Mouse (Mus musculus) hindbrain, embryonic 14.5 days (tissue): ENCODE results near the gene Epb41l2. TPM values are rescaled to one million over a fixed set of nuclear protein-coding genes. Genes with fewer than 3 reads are reported as not detected.

Source experiments
- ATAC-seq: fragments of 200-750 bp; cut with Nextera tagmentation; 2 replicates; pipeline ENCODE4 v1.8.0; 2017; ENCODE audit warnings: moderate number of reproducible peaks, mild to moderate bottlenecking, moderate TSS enrichment, moderate library complexity; ENCODE audit not compliant: low FRiP score
- DNase-seq: peaks from one replicate; pipeline ENCODE4 v3.0.0-alpha.2; 2015; ENCODE audit warnings: low spot score
- H3K27ac ChIP-seq: fragments of 300-500 bp; sonication (generic); 2 replicates; pipeline ENCODE4 v1.5.1; 2014; ENCODE audit warnings: mild to moderate bottlenecking, moderate library complexity
- H3K27me3 ChIP-seq: fragments of 300-500 bp; sonication (generic); 2 replicates; pipeline ENCODE4 v1.6.1; 2014; ENCODE audit warnings: mild to moderate bottlenecking, low read length, mixed read lengths; ENCODE audit not compliant: control insufficient read depth, insufficient read depth
- H3K36me3 ChIP-seq: fragments of 300-500 bp; sonication (generic); replicated peaks from 2 replicates; pipeline ENCODE4 v1.6.1; 2014; ENCODE audit not compliant: control insufficient read depth, insufficient read depth
- H3K4me1 ChIP-seq: fragments of 300-500 bp; sonication (generic); replicated peaks from 2 replicates; pipeline ENCODE4 v1.6.1; 2014; ENCODE audit warnings: antibody characterized with exemption, low read length, mixed read lengths; ENCODE audit not compliant: control insufficient read depth, insufficient read depth
- H3K4me2 ChIP-seq: fragments of 300-500 bp; sonication (generic); replicated peaks from 2 replicates; pipeline ENCODE4 v1.6.1; 2014; ENCODE audit warnings: mild to moderate bottlenecking, moderate library complexity
- H3K4me3 ChIP-seq: fragments of 300-500 bp; sonication (generic); replicated peaks from 2 replicates; pipeline ENCODE4 v1.5.1; 2014; ENCODE audit warnings: mild to moderate bottlenecking, low read length
- H3K9ac ChIP-seq: fragments of 300-500 bp; sonication (generic); 2 replicates; pipeline ENCODE4 v1.6.1; 2014
- H3K9me3 ChIP-seq: fragments of 300-500 bp; sonication (generic); 2 replicates; pipeline ENCODE4 v1.6.1; 2016; ENCODE audit warnings: low read length; ENCODE audit not compliant: control insufficient read depth
- WGBS: fragments of 180-500 bp; shearing (Covaris S2); extraction: QIAGEN DNeasy Blood & Tissue Kit; methylation state at CpG from one replicate; pipeline ENCODE4 v1.1.7; 2014; 5-methylcytosine and 5-hydroxymethylcytosine counted together
- polyA plus RNA-seq: library from polyadenylated mRNA; unstranded; fragments of >200 nt; fragmentation: Nextera tagmentation; extraction: Ambion mirVana; gene quantifications from 2 replicates; pipeline ENCODE4 v1.2.1, GENCODE M21; 2014

Gene Epb41l2
- polyA plus RNA-seq, 1 experiment from 2014 or later: 31.0 TPM

DNA sequence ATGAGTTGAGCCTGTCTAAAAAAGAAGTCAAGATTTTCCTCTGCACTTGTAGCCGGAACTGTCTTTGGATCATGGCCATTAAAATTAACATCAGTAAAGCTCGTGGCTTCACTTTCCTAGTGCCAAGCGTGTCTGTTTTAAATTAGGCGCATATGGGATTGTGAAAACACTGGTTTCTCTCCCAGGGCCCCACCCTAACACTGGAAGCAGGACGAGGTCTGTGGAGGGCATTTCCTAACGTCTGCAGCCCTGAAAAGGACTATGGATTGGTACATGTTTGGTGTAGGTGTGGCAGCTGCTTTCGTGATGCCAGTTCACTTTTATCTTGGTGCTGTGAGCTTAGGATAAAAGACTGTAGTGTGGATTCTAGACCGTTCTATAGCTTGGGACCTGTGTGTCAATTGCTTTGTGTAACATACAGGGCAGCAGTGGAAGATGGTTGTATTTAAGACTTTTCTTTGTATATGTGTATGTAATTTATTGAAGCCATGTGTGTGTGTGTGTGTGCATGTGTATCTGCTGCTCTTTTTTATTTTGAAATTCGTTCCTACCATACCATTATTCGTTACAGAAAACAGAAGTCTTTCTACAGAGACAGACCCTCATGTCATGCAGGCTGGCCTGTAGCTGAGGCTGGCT lies 13.0 kb downstream of the Epb41l2 start:
- Histone ChIP-seq H3K4me3 (no peak overlapping the region), H3K4me2 (no peak overlapping the region)

DNA sequence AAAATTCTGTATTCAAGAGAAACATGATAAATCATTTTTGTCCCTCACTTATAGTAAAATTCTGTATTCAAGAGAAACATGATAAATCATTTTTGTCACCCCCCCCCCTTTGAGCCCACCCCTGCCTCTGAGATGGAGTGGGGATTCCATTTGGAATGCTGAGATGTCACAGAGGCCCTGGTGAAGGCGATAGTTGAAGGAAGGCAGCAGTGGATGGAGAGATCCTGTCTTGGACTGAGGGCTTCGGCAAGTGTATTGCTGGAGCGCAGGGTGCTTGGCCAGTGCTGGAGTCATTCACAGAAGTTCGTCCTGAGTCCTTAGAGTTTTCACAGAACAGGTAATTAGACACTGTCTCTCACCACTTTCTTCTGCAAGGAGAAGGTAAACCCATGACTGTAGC lies 15.4 kb downstream of the Epb41l2 start:
- no peak overlapping the region for H3K4me2 ChIP-seq
- no peak overlapping the region for H3K9ac ChIP-seq
- H3K9me3 ChIP-seq: no peaks in the 10 kb centered on the region
- no peaks in the 10 kb centered on the region for H3K36me3 ChIP-seq
- DNase-seq (no peak), ATAC-seq (no peak)
- H3K4me3 ChIP-seq: no peak overlapping the region
- H3K4me1 ChIP-seq: peaks cover 7% of the 10 kb centered on the region
- no peaks in the 10 kb centered on the region for H3K27me3 ChIP-seq
- H3K27ac ChIP-seq: no peak overlapping the region
- WGBS: 88% methylated on average over 4 of the region's 4 CpGs

More for the DNA sequence above, 13.0 kb downstream of the Epb41l2 start:
- H3K9me3 ChIP-seq: no peaks in the 10 kb centered on the region
- no peak for DNase-seq
- H3K9ac ChIP-seq: no peak overlapping the region
- no peak overlapping the region for H3K27ac ChIP-seq
- 50% methylated on average over 10 of the region's 10 CpGs for WGBS
- peaks cover 7% of the 10 kb centered on the region for H3K4me1 ChIP-seq
- no peaks in the 10 kb centered on the region for H3K27me3 ChIP-seq
- no peak for ATAC-seq
- no peaks in the 10 kb centered on the region for H3K36me3 ChIP-seq

DNA sequence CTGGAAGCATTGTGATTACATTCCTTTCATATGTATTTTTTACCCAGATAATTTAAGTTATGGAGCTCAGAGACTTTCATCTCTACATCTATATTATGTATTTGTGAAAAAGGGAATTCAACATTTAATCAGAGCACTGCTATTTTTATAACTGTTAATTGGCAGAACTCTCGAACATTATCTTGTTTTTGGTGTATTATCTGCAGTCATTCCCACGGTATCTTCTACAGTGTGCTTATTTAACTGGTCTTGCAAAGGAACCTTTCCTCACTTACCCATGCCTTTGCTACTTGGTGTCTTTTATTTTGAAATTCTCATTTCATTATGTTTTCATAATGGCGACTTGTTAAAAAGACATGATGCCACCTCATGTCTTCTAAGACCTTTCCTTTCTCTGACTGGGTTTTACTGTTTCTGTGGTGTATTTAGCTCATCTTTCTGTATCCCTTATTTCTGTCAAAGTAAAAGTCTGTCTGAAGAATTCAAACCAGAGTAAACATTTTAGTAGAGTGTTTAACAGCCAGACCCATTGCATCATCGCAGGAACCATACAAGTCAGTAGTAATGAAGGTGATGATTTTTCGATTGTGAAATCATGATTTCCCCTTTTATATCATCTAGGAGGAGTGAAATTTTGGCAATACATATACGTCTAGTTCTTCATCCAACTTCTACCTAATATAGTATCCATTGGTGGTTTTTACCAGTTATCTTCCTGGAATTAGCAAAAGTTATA lies 21.3 kb downstream of the Epb41l2 start:
- WGBS: 94% methylated on average over 6 of the region's 6 CpGs
- H3K9me3 ChIP-seq: no peaks in the 10 kb centered on the region
- no peaks in the 10 kb centered on the region for H3K36me3 ChIP-seq
- DNase-seq (no peak), ATAC-seq (no peak)
- H3K4me2 ChIP-seq: no peak overlapping the region
- H3K9ac ChIP-seq: no peak overlapping the region
- no peak overlapping the region for H3K4me3 ChIP-seq
- no peak overlapping the region for H3K27ac ChIP-seq
- H3K4me1 ChIP-seq: no peaks in the 10 kb centered on the region
- H3K27me3 ChIP-seq: no peaks in the 10 kb centered on the region

DNA sequence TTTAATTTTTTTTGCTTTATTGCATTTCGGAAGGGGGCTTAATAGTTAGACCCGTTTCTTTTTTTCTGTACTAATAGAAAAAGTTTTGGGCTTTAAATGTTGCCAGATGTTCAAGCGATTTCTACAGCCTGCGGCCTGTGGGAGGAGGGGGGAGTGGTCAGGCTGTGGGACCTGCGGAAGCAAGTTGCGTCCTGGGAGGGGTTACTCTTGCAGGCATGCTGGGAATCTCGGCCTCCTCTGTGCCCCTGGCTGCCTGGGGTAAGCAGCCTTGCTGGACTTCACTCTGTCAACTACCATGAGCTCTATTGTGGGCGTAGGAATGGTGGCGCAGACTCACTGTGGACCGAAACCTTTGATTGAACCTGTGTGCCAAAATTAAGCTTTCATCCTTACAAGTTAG lies 22.4 kb downstream of the Epb41l2 start:
- no peak overlapping the region for H3K4me3 ChIP-seq
- H3K36me3 ChIP-seq: no peaks in the 10 kb centered on the region
- 60% methylated on average over 10 of the region's 10 CpGs for WGBS
- H3K27me3 ChIP-seq: no peaks in the 10 kb centered on the region
- no peaks in the 10 kb centered on the region for H3K4me1 ChIP-seq
- no peaks in the 10 kb centered on the region for H3K9me3 ChIP-seq
- no peak for DNase-seq
- H3K27ac ChIP-seq: no peak overlapping the region
- no peak overlapping the region for H3K9ac ChIP-seq
- ATAC-seq: no peak
- H3K4me2 ChIP-seq: no peak overlapping the region

DNA sequence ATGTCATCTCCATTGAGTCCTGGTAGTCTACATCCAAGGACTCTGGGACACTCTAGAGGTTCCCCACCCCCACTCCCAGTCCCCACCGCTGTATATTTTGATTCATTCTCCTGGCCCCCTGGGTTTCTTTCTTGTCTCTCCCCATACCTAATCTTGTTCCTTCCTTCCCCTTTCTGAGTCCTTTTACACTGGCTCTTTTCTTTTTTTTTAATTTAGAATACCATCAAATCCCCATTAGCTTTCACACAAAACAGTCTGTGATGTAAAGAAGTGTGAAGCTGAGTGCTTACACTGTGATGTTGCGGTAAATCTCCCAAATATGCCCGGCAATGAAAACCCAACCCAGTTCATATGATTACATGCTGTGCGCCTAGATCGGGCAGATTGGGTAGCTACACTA lies 23.6 kb downstream of the Epb41l2 start:
- no peaks in the 10 kb centered on the region for H3K9me3 ChIP-seq
- H3K27ac ChIP-seq: no peak overlapping the region
- H3K4me1 ChIP-seq: no peaks in the 10 kb centered on the region
- 77% methylated on average over 5 of the region's 5 CpGs for WGBS
- H3K27me3 ChIP-seq: no peaks in the 10 kb centered on the region
- H3K4me3 ChIP-seq: no peak overlapping the region
- no peaks in the 10 kb centered on the region for H3K36me3 ChIP-seq
- no peak for DNase-seq
- no peak overlapping the region for H3K4me2 ChIP-seq
- H3K9ac ChIP-seq: no peak overlapping the region
- no peak for ATAC-seq

DNA sequence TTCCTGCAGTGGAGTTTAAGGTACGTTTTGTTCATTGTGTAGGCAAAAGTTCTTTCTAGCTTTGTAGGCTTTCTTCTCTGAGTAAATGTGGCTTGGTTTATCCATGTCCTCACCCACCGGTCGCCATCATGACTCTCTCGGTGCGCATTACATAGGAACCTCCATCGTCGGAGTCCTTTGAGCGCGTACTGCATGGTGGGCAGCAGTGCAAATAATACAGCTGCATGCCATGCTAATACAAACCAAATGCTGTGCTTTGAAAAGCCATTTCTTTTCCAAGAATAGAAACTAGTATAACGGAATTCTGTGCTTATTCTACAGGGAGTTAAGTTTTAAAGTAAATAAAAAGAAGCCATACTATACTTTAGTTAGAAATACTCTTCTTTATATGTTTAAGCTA lies 24.8 kb downstream of the Epb41l2 start:
- DNase-seq (no peak), ATAC-seq (no peak)
- no peaks in the 10 kb centered on the region for H3K36me3 ChIP-seq
- no peak overlapping the region for H3K9ac ChIP-seq
- H3K27me3 ChIP-seq: no peaks in the 10 kb centered on the region
- H3K4me3 ChIP-seq: no peak overlapping the region
- no peak overlapping the region for H3K27ac ChIP-seq
- no peaks in the 10 kb centered on the region for H3K9me3 ChIP-seq
- WGBS: 88% methylated on average over 10 of the region's 10 CpGs
- no peaks in the 10 kb centered on the region for H3K4me1 ChIP-seq
- H3K4me2 ChIP-seq: no peak overlapping the region

DNA sequence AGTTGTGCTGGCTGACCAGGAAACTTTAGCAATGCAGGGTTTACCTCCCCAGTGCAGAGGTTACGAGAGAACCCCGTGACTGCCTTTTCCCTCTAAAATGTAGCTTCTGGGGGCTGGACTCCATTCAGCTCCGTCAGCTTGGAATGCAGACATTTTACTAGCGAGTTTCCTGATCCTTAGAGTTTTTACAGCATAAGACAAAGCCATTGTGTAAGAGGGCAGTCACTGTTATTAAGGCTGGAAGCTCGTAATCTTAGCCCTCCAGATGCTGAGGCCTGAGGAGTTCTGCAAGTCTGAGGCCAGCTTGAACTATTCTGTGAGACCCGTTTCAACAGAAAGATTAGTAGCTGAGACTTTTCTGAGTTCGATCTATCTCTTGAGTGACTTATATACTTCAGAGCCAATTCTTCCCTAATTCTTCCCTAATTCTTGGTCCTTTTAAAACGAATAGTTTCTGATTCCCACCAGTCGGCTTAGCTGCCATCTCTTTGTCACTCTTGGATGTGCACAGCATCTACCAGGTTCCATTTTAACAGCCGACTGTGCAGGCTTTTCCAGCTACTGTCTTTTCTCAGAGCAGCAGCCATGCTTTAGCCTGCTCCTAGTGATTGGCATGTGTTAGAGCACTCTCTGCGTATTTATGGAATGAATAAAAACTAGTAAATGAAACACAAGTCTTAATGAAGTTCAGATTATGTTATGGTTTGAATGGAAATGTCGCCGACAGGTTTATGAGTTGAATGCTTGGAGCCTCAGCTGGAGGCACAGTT lies 26.4 kb downstream of the Epb41l2 start:
- no peak for ATAC-seq
- Histone ChIP-seq H3K27ac (no peak overlapping the region), H3K4me2 (no peak overlapping the region), H3K27me3 (no peaks in the 10 kb centered on the region), H3K4me1 (no peaks in the 10 kb centered on the region), H3K9ac (no peak overlapping the region), H3K36me3 (no peaks in the 10 kb centered on the region), H3K9me3 (no peaks in the 10 kb centered on the region), H3K4me3 (no peak overlapping the region)
- 63% methylated on average over 13 of the region's 13 CpGs for WGBS
- DNase-seq: no peak

DNA sequence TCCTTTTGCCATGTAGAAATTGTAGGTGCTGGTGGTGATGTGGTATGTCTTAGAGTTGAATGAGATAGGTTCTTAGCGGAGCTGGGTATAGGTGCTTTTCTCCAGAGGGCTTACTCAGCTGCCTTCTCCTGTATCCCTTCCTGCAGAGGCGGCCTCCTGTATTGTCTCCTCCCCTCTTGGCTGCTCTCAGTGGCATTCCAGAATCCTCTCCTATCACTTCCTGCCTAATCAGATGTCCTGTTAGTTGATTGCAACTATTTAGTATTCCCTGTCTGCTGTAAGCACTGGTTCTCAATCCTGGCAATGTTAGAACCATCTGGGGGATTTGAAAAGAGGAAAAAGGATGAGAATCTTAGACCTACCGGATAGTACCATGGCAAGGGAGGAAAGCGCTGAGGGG lies 27.3 kb downstream of the Epb41l2 start:
- no peaks in the 10 kb centered on the region for H3K4me1 ChIP-seq
- no peaks in the 10 kb centered on the region for H3K9me3 ChIP-seq
- no peak overlapping the region for H3K27ac ChIP-seq
- no peak overlapping the region for H3K9ac ChIP-seq
- no peak overlapping the region for H3K4me3 ChIP-seq
- ATAC-seq: no peak
- WGBS: 85% methylated on average over 4 of the region's 4 CpGs
- no peaks in the 10 kb centered on the region for H3K36me3 ChIP-seq
- no peak overlapping the region for H3K4me2 ChIP-seq
- DNase-seq: no peak
- H3K27me3 ChIP-seq: no peaks in the 10 kb centered on the region

DNA sequence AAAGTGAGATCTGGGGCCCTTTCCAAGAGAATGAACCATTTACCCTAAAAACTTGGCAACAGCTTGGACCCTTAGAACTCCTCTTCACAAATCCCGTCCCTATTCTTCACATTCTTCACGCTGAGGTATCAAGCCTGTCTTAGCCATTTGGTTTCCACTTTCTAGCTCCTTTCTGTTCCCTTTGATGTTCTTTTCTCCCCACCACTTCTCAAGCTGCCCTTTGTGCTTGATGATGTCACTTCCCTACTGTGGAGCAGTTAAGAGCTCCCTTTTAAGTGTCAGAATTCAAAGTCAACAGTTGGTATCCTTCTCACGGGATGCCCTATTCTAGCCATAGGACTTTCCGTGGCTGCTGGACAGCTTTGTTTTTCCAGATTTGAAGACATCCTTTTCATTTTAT lies 27.7 kb downstream of the Epb41l2 start:
- no peak overlapping the region for H3K9ac ChIP-seq
- ATAC-seq (no peak), DNase-seq (no peak)
- H3K4me1 ChIP-seq: no peaks in the 10 kb centered on the region
- H3K4me3 ChIP-seq: no peak overlapping the region
- H3K4me2 ChIP-seq: no peak overlapping the region
- no peaks in the 10 kb centered on the region for H3K27me3 ChIP-seq
- H3K27ac ChIP-seq: no peak overlapping the region
- H3K9me3 ChIP-seq: no peaks in the 10 kb centered on the region
- WGBS: 61% methylated on average over 4 of the region's 4 CpGs
- no peaks in the 10 kb centered on the region for H3K36me3 ChIP-seq
